Mouse (Mus musculus) CH12.LX (cell line): ENCODE measurements around the gene Casp7. TPM values are rescaled to one million over a fixed set of nuclear protein-coding genes. Genes with fewer than 3 reads are reported as not detected.

Experiments
- DNase-seq: peaks from one replicate; pipeline ENCODE4 v3.0.0-alpha.2; 2013; ENCODE audit errors: extremely low read depth
- H3K27ac ChIP-seq: 2 replicates; pipeline ENCODE4 v1.5.1; 2012; ENCODE audit warnings: low read depth, mild to moderate bottlenecking, control low read depth, moderate library complexity; ENCODE audit not compliant: insufficient read depth
- H3K27me3 ChIP-seq: replicated peaks from 2 replicates; pipeline ENCODE3; 2012; ENCODE audit warnings: inconsistent platforms
- H3K36me3 ChIP-seq, 2 experiments: replicated peaks in 1 of 2; 2 replicates each; pipeline versions ENCODE3 to v1.6.1; 2012; ENCODE audit warnings: inconsistent platforms in 1 of 2, low read length in 1 of 2, mild to moderate bottlenecking in 1 of 2, mixed read lengths in 1 of 2, moderate library complexity in 1 of 2; ENCODE audit not compliant: control insufficient read depth in 1 of 2, insufficient read depth in 1 of 2
- H3K4me1 ChIP-seq, 2 experiments: 2 replicates each; pipeline ENCODE4 v1.6.1; 2012; ENCODE audit warnings: inconsistent platforms in 1 of 2, moderate library complexity in 1 of 2; ENCODE audit not compliant: insufficient read depth in 2 of 2, control insufficient read depth in 1 of 2
- H3K4me2 ChIP-seq: 2 replicates; pipeline ENCODE4 v1.6.1; 2012; ENCODE audit warnings: low read depth, mild to moderate bottlenecking, control low read depth; ENCODE audit not compliant: poor library complexity, insufficient read depth, severe bottlenecking
- H3K4me3 ChIP-seq, 3 experiments: fragments of 150-350 bp in 1 of 3; sonication (generic) in 1 of 3; replicated peaks in 1 of 3; 2 replicates each; pipeline versions ENCODE3 to v1.5.1; 2011 to 2012; ENCODE audit warnings: low read depth in 2 of 3, low read length in 2 of 3, mild to moderate bottlenecking in 2 of 3, moderate library complexity in 2 of 3, control low read depth in 1 of 3, improper control_type of control experiment in 1 of 3, inconsistent platforms in 1 of 3, mixed read lengths in 1 of 3; ENCODE audit not compliant: poor library complexity in 1 of 3
- H3K79me2 ChIP-seq: replicated peaks from 2 replicates; pipeline ENCODE4 v1.6.1; 2012; ENCODE audit warnings: mild to moderate bottlenecking, moderate library complexity; ENCODE audit not compliant: control insufficient read depth, poor library complexity, insufficient read depth, severe bottlenecking; ENCODE audit errors: extremely low read depth
- H3K9ac ChIP-seq: 2 replicates; pipeline ENCODE4 v1.6.1; 2012; ENCODE audit warnings: low read depth, mild to moderate bottlenecking, control low read depth, moderate library complexity; ENCODE audit not compliant: insufficient read depth
- H3K9me3 ChIP-seq: replicated peaks from 2 replicates; pipeline ENCODE3; 2012; ENCODE audit warnings: low read length, inconsistent platforms, mixed read lengths
- BHLHE40 ChIP-seq: IDR thresholded peaks from 2 replicates; pipeline ENCODE4 v1.6.1; 2011; ENCODE audit warnings: mild to moderate bottlenecking, low read depth, low read length, improper control_type of control experiment
- CHD2 ChIP-seq: IDR thresholded peaks from 2 replicates; pipeline ENCODE4 v1.6.1; 2011; ENCODE audit warnings: low read length, improper control_type of control experiment
- E2F4 ChIP-seq: IDR thresholded peaks from 2 replicates; pipeline ENCODE4 v1.6.1; 2011; ENCODE audit warnings: low read depth, low read length, improper control_type of control experiment; ENCODE audit not compliant: insufficient replicate concordance
- ELF1 ChIP-seq: IDR thresholded peaks from 2 replicates; pipeline ENCODE4 v1.6.1; 2014; ENCODE audit warnings: low read depth, mild to moderate bottlenecking, inconsistent platforms, low read length, improper control_type of control experiment
- GABPA ChIP-seq: IDR thresholded peaks from 2 replicates; pipeline ENCODE4 v1.6.1; 2012; ENCODE audit warnings: low read depth, low read length, improper control_type of control experiment, inconsistent platforms; ENCODE audit not compliant: insufficient replicate concordance
- HCFC1 ChIP-seq: IDR thresholded peaks from 2 replicates; pipeline ENCODE4 v1.6.1; 2012; ENCODE audit warnings: low read depth, mild to moderate bottlenecking, inconsistent platforms, low read length, improper control_type of control experiment
- JUN ChIP-seq: IDR thresholded peaks from 2 replicates; pipeline ENCODE4 v1.6.1; 2011; ENCODE audit warnings: low read depth, mild to moderate bottlenecking, low read length, improper control_type of control experiment, moderate library complexity; ENCODE audit not compliant: insufficient read depth
- JUND ChIP-seq: conservative IDR thresholded peaks from 2 replicates; pipeline ENCODE4 v1.6.1; 2011; ENCODE audit warnings: low read depth, low read length, improper control_type of control experiment
- MEF2A ChIP-seq: IDR thresholded peaks from 2 replicates; pipeline ENCODE4 v1.6.1; 2014; ENCODE audit warnings: low read depth, mild to moderate bottlenecking, inconsistent platforms, low read length, improper control_type of control experiment, borderline replicate concordance
- POLR2A ChIP-seq: IDR thresholded peaks from 2 replicates; pipeline ENCODE4 v1.6.1; 2011; ENCODE audit warnings: low read depth, mild to moderate bottlenecking, improper control_type of control experiment, low read length
- RAD21 ChIP-seq: IDR thresholded peaks from 2 replicates; pipeline ENCODE4 v1.6.1; 2011; ENCODE audit warnings: low read depth, mild to moderate bottlenecking, low read length, improper control_type of control experiment, moderate library complexity
- SIN3A ChIP-seq: IDR thresholded peaks from 2 replicates; pipeline ENCODE4 v1.6.1; 2012; ENCODE audit warnings: low read length, improper control_type of control experiment, inconsistent platforms
- SMC3 ChIP-seq: IDR thresholded peaks from 2 replicates; pipeline ENCODE4 v1.6.1; 2011; ENCODE audit warnings: low read depth, low read length, improper control_type of control experiment
- USF1 ChIP-seq: IDR thresholded peaks from 2 replicates; pipeline ENCODE4 v1.6.1; 2014; ENCODE audit warnings: low read depth, mild to moderate bottlenecking, inconsistent platforms, low read length, improper control_type of control experiment
- USF2 ChIP-seq: conservative IDR thresholded peaks from 2 replicates; pipeline ENCODE4 v1.6.1; 2011; ENCODE audit warnings: low read depth, low read length, improper control_type of control experiment
- ZMIZ1 ChIP-seq: IDR thresholded peaks from 2 replicates; pipeline ENCODE4 v1.6.1; 2012; ENCODE audit warnings: low read depth, mild to moderate bottlenecking, inconsistent platforms, low read length, improper control_type of control experiment
- dilution Hi-C: fragments of 300-500 bp; cut with MboI; formaldehyde crosslinking; loops from 2 replicates; pipeline ENCODE4 v1.14.3; 2020; ENCODE audit warnings: low sequenced_read_pairs; ENCODE audit not compliant: extremely low pct_unique_long_range_greater_than_20kb, extremely low pct_ligation_motif_present
- in situ Hi-C: fragments of 300-500 bp; cut with MboI; formaldehyde crosslinking; loops from 3 replicates; pipeline ENCODE4 v1.14.3; 2019; ENCODE audit warnings: low sequenced_read_pairs, low pct_ligation_motif_present, low pct_unique_long_range_greater_than_20kb, mixed read lengths
- polyA plus RNA-seq: library from polyadenylated mRNA; unstranded; fragments of >175 nt; gene quantifications from 2 replicates; pipeline ENCODE4 v1.2.1, GENCODE M21; 2012; ENCODE audit warnings: low read depth; ENCODE audit not compliant: insufficient read length
- total RNA-seq, 2 experiments: library from RNA; depleted of rRNA; stranded (reverse); fragments of 300-350 nt in 1 of 2; fragments of >200 nt in 1 of 2; gene quantifications; 2 replicates each; pipeline ENCODE4 v1.2.3; 2012 to 2014

Gene Casp7
- total and polyA plus RNA-seq, 3 experiments = 6.3 to 11.8 (median 6.8) TPM

- H3K9me3 ChIP-seq = no peaks in the 10 kb centered on the region
- no peaks in the 10 kb centered on the region for H3K79me2 ChIP-seq
- peaks cover 0 to 36% of the 10 kb centered on the region in 2 experiments for H3K36me3 ChIP-seq
- no peak overlapping the region for H3K9ac ChIP-seq
- H3K27me3 ChIP-seq = no peaks in the 10 kb centered on the region
- no peak overlapping the region for H3K4me2 ChIP-seq
- DNase-seq = no peak
- in situ Hi-C loops = no loop called here
- no peak overlapping the region for H3K4me3 ChIP-seq
- dilution Hi-C loops = no loop called here
- no peaks in the 10 kb centered on the region for H3K4me1 ChIP-seq
- TF ChIP-seq MEF2A = no peak
- no peak for TF ChIP-seq SIN3A
- TF ChIP-seq CHD2 = no peak
- no peak for TF ChIP-seq JUND
- TF ChIP-seq E2F4 = no peak
- no peak for TF ChIP-seq HCFC1
- H3K27ac ChIP-seq = no peak overlapping the region
These were observed 41.6 kb downstream of the Casp7 start for GRCm38 (mm10) chr19:56438357-56439071.

GRCm38 (mm10) chr19:56439072-56439434 lies 42.1 kb downstream of the Casp7 start:
- DNase-seq = no peak
- no peak overlapping the region for H3K4me2 ChIP-seq
- no peaks in the 10 kb centered on the region for H3K9me3 ChIP-seq
- dilution Hi-C loops = no loop called here
- TF ChIP-seq ZMIZ1 (no peak), BHLHE40 (no peak), RAD21 (no peak), HCFC1 (no peak), SMC3 (no peak)
- TF ChIP-seq, all 38 proteins: peak for 0
- H3K79me2 ChIP-seq = no peaks in the 10 kb centered on the region
- no peak overlapping the region for H3K27ac ChIP-seq
- H3K9ac ChIP-seq = no peak overlapping the region
- H3K4me1 ChIP-seq = no peaks in the 10 kb centered on the region
- in situ Hi-C loops = no loop called here
- peaks cover 0 to 32% of the 10 kb centered on the region in 2 experiments for H3K36me3 ChIP-seq
- H3K27me3 ChIP-seq = no peaks in the 10 kb centered on the region
- no peak overlapping the region for H3K4me3 ChIP-seq

GRCm38 (mm10) chr19:56443445-56443844 lies 46.5 kb downstream of the Casp7 start:
- Histone ChIP-seq H3K27me3 (no peaks in the 10 kb centered on the region), H3K4me2 (no peak overlapping the region), H3K4me3 (no peak overlapping the region), H3K9me3 (no peaks in the 10 kb centered on the region), H3K4me1 (no peaks in the 10 kb centered on the region), H3K9ac (no peak overlapping the region), H3K27ac (no peak overlapping the region), H3K79me2 (no peaks in the 10 kb centered on the region), H3K36me3 (peaks cover 0 to 8% of the 10 kb centered on the region in 2 experiments)
- TF ChIP-seq JUND (no peak), USF1 (no peak), E2F4 (no peak), SMC3 (no peak), GABPA (no peak), JUN (no peak), SIN3A (no peak), USF2 (no peak), POLR2A (no peak), ELF1 (no peak)
- no peak for DNase-seq
- in situ Hi-C loops = no loop called here
- dilution Hi-C loops = no loop called here
